18 mouse cellular contexts compared by ENCODE assay signal in the genomic region with DNA sequence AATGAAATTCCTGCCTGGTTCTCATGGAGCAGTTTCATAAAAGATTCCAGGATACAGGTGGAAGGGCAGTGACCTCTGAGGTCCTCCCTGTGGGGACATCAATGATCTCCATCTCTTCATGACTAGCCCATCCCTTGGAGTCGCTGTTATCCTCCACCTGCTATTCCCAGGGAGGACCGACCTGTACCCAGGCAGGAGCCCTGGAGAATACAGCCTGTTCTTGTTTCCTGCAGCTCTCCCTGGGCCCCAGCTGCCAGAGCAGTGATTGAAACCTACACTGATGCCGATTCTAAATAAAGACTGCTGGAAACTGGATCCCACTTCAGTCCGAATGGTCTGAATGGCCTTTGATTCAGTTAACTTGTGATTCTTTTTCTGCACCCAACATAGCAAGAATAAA. TPM values are rescaled to one million over a fixed set of nuclear protein-coding genes. Genes with fewer than 3 reads are reported as not detected.
DNase-seq lines count a peak whose midpoint lies in the region; ATAC-seq and TF ChIP-seq lines count a peak whose summit lies in the region.
"Had no signal": no experiment of that assay in that cellular context is flagged by ENCODE, and none has a peak within 500 bp of the region (broad histone marks: within the 10 kb centered on the region; RNA-seq: fewer than 3 reads in every experiment).

No protein-coding gene starts in this region.

- intact Hi-C loops in gastrocnemius, adult 2 months (cut with DNase I): no loop called here

- H3K9ac ChIP-seq in intestine, embryonic 15.5 days: no peak overlapping the region
- no peak overlapping the region for H3K9ac ChIP-seq in intestine, postnatal 0 days (ENCODE audit: low read depth, low read length)
- no peak overlapping the region for H3K9ac ChIP-seq in lung, embryonic 16.5 days (ENCODE audit: low read length)

- no peaks in the 10 kb centered on the region for H3K9me3 ChIP-seq in intestine, embryonic 15.5 days
- H3K9me3 ChIP-seq in intestine, postnatal 0 days (ENCODE audit: control insufficient read depth): no peaks in the 10 kb centered on the region
- no peaks in the 10 kb centered on the region for H3K9me3 ChIP-seq in lung, embryonic 16.5 days (ENCODE audit: control insufficient read depth, low read length)
- H3K9me3 ChIP-seq: heart, embryonic 15.5 days; limb, embryonic 13.5 days had no signal

- WGBS in intestine, embryonic 15.5 days: 96% methylated on average over 4 of the region's 4 CpGs
- WGBS in intestine, postnatal 0 days: 94% methylated on average over 4 of the region's 4 CpGs
- WGBS in lung, embryonic 16.5 days: 95% methylated on average over 4 of the region's 4 CpGs

- peak overlapping the region; percentile 89; the same call in 1 of the 2 replicates for H3K4me3 ChIP-seq in gastrocnemius, adult 2 months
- H3K4me3 ChIP-seq in intestine, embryonic 15.5 days (replicated peaks): no peak overlapping the region
- no peak overlapping the region for H3K4me3 ChIP-seq in intestine, postnatal 0 days (ENCODE audit: low read depth, low read length)
- no peak overlapping the region for H3K4me3 ChIP-seq in lung, embryonic 16.5 days (ENCODE audit: low read length)

- H3K4me2 ChIP-seq in intestine, embryonic 15.5 days (replicated peaks): 0 out of 2 replicates have a peak overlapping the region, but pooled peaks have one; percentile 81
- H3K4me2 ChIP-seq in intestine, postnatal 0 days (replicated peaks; ENCODE audit: low read depth): no peak overlapping the region
- H3K4me2 ChIP-seq in lung, embryonic 16.5 days (ENCODE audit: low read depth, low read length): 0 out of 2 replicates have a peak overlapping the region, but pooled peaks have one; percentile 58

- H3K27me3 ChIP-seq in intestine, embryonic 15.5 days (replicated peaks): no peaks in the 10 kb centered on the region
- H3K27me3 ChIP-seq in intestine, postnatal 0 days (replicated peaks; ENCODE audit: control insufficient read depth, insufficient read depth, low read length): no peaks in the 10 kb centered on the region
- H3K27me3 ChIP-seq in lung, embryonic 16.5 days (ENCODE audit: control insufficient read depth, insufficient read depth, low read depth, low read length): no peaks in the 10 kb centered on the region
- H3K27me3 ChIP-seq: heart, embryonic 15.5 days; limb, embryonic 13.5 days had no signal

- TF ChIP-seq CTCF in gastrocnemius, adult 2 months (IDR thresholded peaks at IDR 0.05): no peak
- no peak for TF ChIP-seq CTCF in intestine, postnatal 0 days (IDR thresholded peaks at IDR 0.05; ENCODE audit: low read depth)

- ATAC-seq in intestine, embryonic 15.5 days: no peak
- ATAC-seq in intestine, postnatal 0 days: no peak
- ATAC-seq in lung, embryonic 16.5 days (ENCODE audit: low read depth): no peak

- H3K4me1 ChIP-seq in intestine, embryonic 15.5 days (replicated peaks): 0 out of 2 replicates have a peak, but pooled peaks cover 6% of the 10 kb centered on the region
- no peaks in the 10 kb centered on the region for H3K4me1 ChIP-seq in intestine, postnatal 0 days (replicated peaks; ENCODE audit: control insufficient read depth, insufficient read depth, low read length)
- peaks cover 2% of the 10 kb centered on the region; the same call in 1 of the 2 replicates for H3K4me1 ChIP-seq in lung, embryonic 16.5 days (replicated peaks; ENCODE audit: control insufficient read depth, insufficient read depth, low read length)
- H3K4me1 ChIP-seq: limb, embryonic 13.5 days had no signal

- H3K36me3 ChIP-seq in intestine, embryonic 15.5 days: no peaks in the 10 kb centered on the region
- no peaks in the 10 kb centered on the region; the same call in 1 of the 2 replicates for H3K36me3 ChIP-seq in intestine, postnatal 0 days (ENCODE audit: control insufficient read depth, insufficient read depth)
- H3K36me3 ChIP-seq in lung, embryonic 16.5 days (ENCODE audit: control insufficient read depth, insufficient read depth, low read length): no peaks in the 10 kb centered on the region
- H3K36me3 ChIP-seq: heart, embryonic 15.5 days had no signal

- DNase-seq in gastrocnemius, adult 2 months: peak; percentile 79
- DNase-seq in gastrocnemius, postnatal 4 days (ENCODE audit: low spot score in 2 of 2): no peak
- no peak for DNase-seq in lung, postnatal 25 days (ENCODE audit: low spot score)
- DNase-seq in skeletal muscle tissue, adult 2 months (ENCODE audit: low read depth, low spot score): peak; percentile 74
- DNase-seq: adrenal gland, postnatal 10 days; cerebellum, adult 11 months; cerebellum, postnatal 14 days; embryo, embryonic 11 days; kidney, adult 18-20 months; kidney, postnatal 14 days; lung, postnatal 14 days; right cerebral cortex, adult 18-20 months; thymus, adult 2 months had no signal

- peak overlapping the region; percentile 94 for H3K27ac ChIP-seq in gastrocnemius, adult 2 months
- no peak overlapping the region for H3K27ac ChIP-seq in intestine, embryonic 15.5 days
- H3K27ac ChIP-seq in intestine, postnatal 0 days (ENCODE audit: low read depth, low read length): no peak overlapping the region
- H3K27ac ChIP-seq in lung, embryonic 16.5 days (ENCODE audit: low read length): no peak overlapping the region
- H3K27ac ChIP-seq: heart, embryonic 15.5 days; limb, embryonic 13.5 days had no signal

RNA-seq across cellular contexts. Expression of gene Ccdc57, which starts 1.2 kb away (rescaled TPM):
- total RNA-seq in gastrocnemius, adult 2 months (2021): 1 to 10 TPM; 3.4 to 3.6 TPM
- total RNA-seq in gastrocnemius, postnatal 4 days (2021): 1 to 10 TPM; 6.2 TPM
- 4.2 and 5.1 TPM in 2 replicates for polyA plus RNA-seq in intestine, embryonic 15.5 days (2015; fragmentation: Nextera tagmentation; extraction: Ambion mirVana)
- 1.1 and 1.3 TPM in 2 replicates for polyA plus RNA-seq in intestine, postnatal 0 days (2015; fragmentation: Nextera tagmentation; extraction: Ambion mirVana)
- polyA plus RNA-seq in lung, embryonic 16.5 days (2015; fragmentation: Nextera tagmentation; extraction: Ambion mirVana): 6.4 TPM in 2 replicates

RNA-seq across cellular contexts. Expression of gene Slc16a3, which starts 16.8 kb away (rescaled TPM):
- 100 to 1,000 TPM; 295 to 479 TPM for total RNA-seq in gastrocnemius, adult 2 months (2021)
- 100 to 1,000 TPM; 151 to 160 TPM for total RNA-seq in gastrocnemius, postnatal 4 days (2021)
- 84.8 and 96.2 TPM in 2 replicates for polyA plus RNA-seq in intestine, embryonic 15.5 days (2015; fragmentation: Nextera tagmentation; extraction: Ambion mirVana)
- 7.2 and 8.0 TPM in 2 replicates for polyA plus RNA-seq in intestine, postnatal 0 days (2015; fragmentation: Nextera tagmentation; extraction: Ambion mirVana)
- 52.2 and 62.5 TPM in 2 replicates for polyA plus RNA-seq in lung, embryonic 16.5 days (2015; fragmentation: Nextera tagmentation; extraction: Ambion mirVana)

RNA-seq across cellular contexts. Expression of gene Csnk1d, which starts 59.7 kb away (rescaled TPM):
- 10 to 100 TPM; 50.0 to 53.7 TPM for total RNA-seq in gastrocnemius, adult 2 months (2021)
- total RNA-seq in gastrocnemius, postnatal 4 days (2021): 100 to 1,000 TPM in 1 of 2 experiments, 10 to 100 TPM in 1; 85.4 to 111 TPM
- 106 TPM in 2 replicates for polyA plus RNA-seq in intestine, embryonic 15.5 days (2015; fragmentation: Nextera tagmentation; extraction: Ambion mirVana)
- polyA plus RNA-seq in intestine, postnatal 0 days (2015; fragmentation: Nextera tagmentation; extraction: Ambion mirVana): 62.0 and 65.6 TPM in 2 replicates
- polyA plus RNA-seq in lung, embryonic 16.5 days (2015; fragmentation: Nextera tagmentation; extraction: Ambion mirVana): 120 and 121 TPM in 2 replicates

Comparison
In these comparisons a context has a peak if more than half of its experiments do, and no peak if none do; other contexts are left out.
1. DNase-seq: peak in gastrocnemius, adult 2 months (single experiment) and skeletal muscle tissue, adult 2 months (single experiment); none in gastrocnemius, postnatal 4 days (0 of 2) and lung, postnatal 25 days (single experiment).